Mouse (Mus musculus): Measurements from ENCODE around the gene Ptgis. TPM values are rescaled to one million over a fixed set of nuclear protein-coding genes. Genes with fewer than 3 reads are reported as not detected.
"Not testable (repeated sequence)": the region's sequence is repeated elsewhere in the genome, so short reads cannot be mapped to it uniquely, and the experiment has no call there.

Gene Ptgis
- polyA plus RNA-seq, 1 experiment from 2014 or later = 1.4 TPM

GRCm38 (mm10) chr2:167208984-167209383 is 31.4 kb downstream of the Ptgis start:
- Histone ChIP-seq H3K4me2 (no peak overlapping the region), H3K9ac (no peak overlapping the region), H3K27ac (no peak overlapping the region), H3K4me3 (replicated peaks) (no peak overlapping the region), H3K4me1 (replicated peaks) (no peaks in the 10 kb centered on the region), H3K9me3 (replicated peaks) (no peaks in the 10 kb centered on the region), H3K27me3 (no peaks in the 10 kb centered on the region), H3K36me3 (no peaks in the 10 kb centered on the region)
- 51% methylated on average over 3 of the region's 3 CpGs for WGBS (ENCODE audit: insufficient replicate concordance)
- ATAC-seq (ENCODE audit: low read depth) = no peak
- DNase-seq = no peak

- no peak overlapping the region for H3K4me2 ChIP-seq
- ATAC-seq (ENCODE audit: low read depth) (no peak), DNase-seq (no peak)
- no peak overlapping the region for H3K4me3 ChIP-seq (replicated peaks)
- no peak overlapping the region for H3K27ac ChIP-seq
- 69% methylated on average over 18 of the region's 18 CpGs for WGBS (ENCODE audit: insufficient replicate concordance)
- H3K9me3 ChIP-seq (replicated peaks) = no peaks in the 10 kb centered on the region
- no peak overlapping the region for H3K9ac ChIP-seq
- H3K27me3 ChIP-seq = no peaks in the 10 kb centered on the region
- no peaks in the 10 kb centered on the region for H3K4me1 ChIP-seq (replicated peaks)
- H3K36me3 ChIP-seq = no peaks in the 10 kb centered on the region
Measured at GRCm38 (mm10) chr2:167205918-167206629, 34.3 kb downstream of the Ptgis start.

GRCm38 (mm10) chr2:167204686-167205085 is 35.7 kb downstream of the Ptgis start:
- not testable (repeated sequence) for H3K36me3 ChIP-seq; H3K9me3 ChIP-seq (replicated peaks); H3K27ac ChIP-seq; ATAC-seq (ENCODE audit: low read depth); H3K4me1 ChIP-seq (replicated peaks); H3K27me3 ChIP-seq; H3K4me3 ChIP-seq (replicated peaks); DNase-seq; H3K4me2 ChIP-seq; H3K9ac ChIP-seq
- WGBS (ENCODE audit: insufficient replicate concordance) = 69% methylated on average over 5 of the region's 5 CpGs

GRCm38 (mm10) chr2:167203505-167204166 is 36.8 kb downstream of the Ptgis start:
- Histone ChIP-seq H3K4me2 (no peak overlapping the region), H3K27me3 (no peaks in the 10 kb centered on the region), H3K36me3 (no peaks in the 10 kb centered on the region), H3K4me3 (replicated peaks) (no peak overlapping the region), H3K9me3 (replicated peaks) (no peaks in the 10 kb centered on the region), H3K9ac (no peak overlapping the region), H3K4me1 (replicated peaks) (no peaks in the 10 kb centered on the region), H3K27ac (no peak overlapping the region)
- 56% methylated on average over 7 of the region's 7 CpGs for WGBS (ENCODE audit: insufficient replicate concordance)
- no peak for DNase-seq
- no peak for ATAC-seq (ENCODE audit: low read depth)

GRCm38 (mm10) chr2:167201463-167202291 is 38.7 kb downstream of the Ptgis start:
- no peak for ATAC-seq (ENCODE audit: low read depth)
- Histone ChIP-seq H3K9me3 (replicated peaks) (no peaks in the 10 kb centered on the region), H3K36me3 (no peaks in the 10 kb centered on the region), H3K27me3 (no peaks in the 10 kb centered on the region), H3K27ac (no peak overlapping the region), H3K9ac (no peak overlapping the region), H3K4me2 (no peak overlapping the region), H3K4me3 (replicated peaks) (no peak overlapping the region), H3K4me1 (replicated peaks) (no peaks in the 10 kb centered on the region)
- no peak for DNase-seq
- 39% methylated on average over 16 of the region's 16 CpGs for WGBS (ENCODE audit: insufficient replicate concordance)

GRCm38 (mm10) chr2:167198660-167199427 is 41.6 kb downstream of the Ptgis start:
- H3K9ac ChIP-seq = no peak overlapping the region
- H3K27ac ChIP-seq = no peak overlapping the region
- H3K4me2 ChIP-seq = no peak overlapping the region
- no peaks in the 10 kb centered on the region for H3K4me1 ChIP-seq (replicated peaks)
- H3K4me3 ChIP-seq (replicated peaks) = no peak overlapping the region
- WGBS (ENCODE audit: insufficient replicate concordance) = 58% methylated on average over 13 of the region's 13 CpGs
- DNase-seq = no peak
- no peak for ATAC-seq (ENCODE audit: low read depth)
- no peaks in the 10 kb centered on the region for H3K27me3 ChIP-seq
- H3K36me3 ChIP-seq = no peaks in the 10 kb centered on the region
- no peaks in the 10 kb centered on the region for H3K9me3 ChIP-seq (replicated peaks)

- no peaks in the 10 kb centered on the region for H3K36me3 ChIP-seq
- H3K27me3 ChIP-seq = peaks cover 41% of the 10 kb centered on the region
- no peak overlapping the region for H3K4me3 ChIP-seq (replicated peaks)
- no peak overlapping the region for H3K4me2 ChIP-seq
- no peaks in the 10 kb centered on the region for H3K9me3 ChIP-seq (replicated peaks)
- ATAC-seq (ENCODE audit: low read depth) (no peak), DNase-seq (no peak)
- no peak overlapping the region for H3K9ac ChIP-seq
- 60% methylated on average over 3 of the region's 3 CpGs for WGBS (ENCODE audit: insufficient replicate concordance)
- peaks cover 13% of the 10 kb centered on the region for H3K4me1 ChIP-seq (replicated peaks)
- no peak overlapping the region for H3K27ac ChIP-seq
Measured at GRCm38 (mm10) chr2:167193361-167193760, 47.0 kb downstream of the Ptgis start.

GRCm38 (mm10) chr2:167190076-167190399 is 50.4 kb downstream of the Ptgis start, which contains the start of gene Kcnb1:
Kcnb1 (minus strand) TSS chr2:167190155.
- Histone ChIP-seq H3K36me3 (no peaks in the 10 kb centered on the region), H3K4me3 (replicated peaks) (peak within 1 kb of the TSS; percentile 54), H3K27ac (no peak within 1 kb of the TSS), H3K4me1 (replicated peaks) (peaks cover 14% of the 10 kb centered on the region), H3K9ac (no peak within 1 kb of the TSS), H3K27me3 (peaks cover 69% of the 10 kb centered on the region), H3K4me2 (peak within 1 kb of the TSS; percentile 65), H3K9me3 (replicated peaks) (no peaks in the 10 kb centered on the region)
- ATAC-seq (ENCODE audit: low read depth) = no peak
- WGBS (ENCODE audit: insufficient replicate concordance) = 1% methylated on average over 41 of the region's 41 CpGs
- peak; percentile 4 for DNase-seq

- no peak for DNase-seq
- H3K27ac ChIP-seq = no peak overlapping the region
- WGBS (ENCODE audit: insufficient replicate concordance) = 1% methylated on average over 74 of the region's 91 CpGs
Measured at GRCm38 (mm10) chr2:167189291-167190075, 50.9 kb downstream of the Ptgis start.

GRCm38 (mm10) chr2:167188315-167189207 is 51.8 kb downstream of the Ptgis start:
- Histone ChIP-seq H3K27ac (no peak overlapping the region), H3K9ac (no peak overlapping the region), H3K9me3 (replicated peaks) (no peaks in the 10 kb centered on the region), H3K4me1 (replicated peaks) (peaks cover 14% of the 10 kb centered on the region), H3K4me2 (peak overlapping the region; percentile 65), H3K4me3 (replicated peaks) (peak overlapping the region; percentile 54), H3K36me3 (no peaks in the 10 kb centered on the region), H3K27me3 (peaks cover 74% of the 10 kb centered on the region)
- 12% methylated on average over 78 of the region's 83 CpGs for WGBS (ENCODE audit: insufficient replicate concordance)
- DNase-seq (peak; percentile 45), ATAC-seq (ENCODE audit: low read depth) (peak; percentile 52)

More at GRCm38 (mm10) chr2:167189291-167190075, 50.9 kb downstream of the Ptgis start:
- ATAC-seq (ENCODE audit: low read depth) = peak; percentile 8; the same call in 1 of the 2 replicates
- no peaks in the 10 kb centered on the region for H3K36me3 ChIP-seq
- peaks cover 14% of the 10 kb centered on the region for H3K4me1 ChIP-seq (replicated peaks)
- peak overlapping the region; percentile 54 for H3K4me3 ChIP-seq (replicated peaks)
- peaks cover 72% of the 10 kb centered on the region for H3K27me3 ChIP-seq
- no peak overlapping the region for H3K9ac ChIP-seq
- no peaks in the 10 kb centered on the region for H3K9me3 ChIP-seq (replicated peaks)
- peak overlapping the region; percentile 65 for H3K4me2 ChIP-seq
